Mouse (Mus musculus) myocyte (in vitro differentiated cells): ENCODE measurements at regions not wholly inside any gene's neighbourhood (a gene's known extent, or its start where the extent isn't known, plus 50 kb on each side); places are given as distances from the start of the nearest gene placed in this dataset.

ENCODE experiments used
- CEBPB ChIP-seq: IDR thresholded peaks from 2 replicates; pipeline ENCODE4 v1.6.1; 2011; ENCODE audit warnings: mild to moderate bottlenecking, moderate library complexity; ENCODE audit not compliant: poor library complexity, insufficient read depth, severe bottlenecking
- E2F4 ChIP-seq: IDR thresholded peaks from one replicate; pipeline ENCODE4 v1.6.1; 2011; ENCODE audit warnings: mild to moderate bottlenecking, control low read depth, moderate library complexity; ENCODE audit not compliant: insufficient read depth
- MAX ChIP-seq: IDR thresholded peaks from one replicate; pipeline ENCODE4 v1.6.1; 2011; ENCODE audit warnings: low read depth, mild to moderate bottlenecking, control low read depth
- MYOD1 ChIP-seq, 3 experiments: IDR thresholded peaks; one replicate each; pipeline ENCODE4 v1.6.1; 2011; ENCODE audit warnings: control low read depth in 2 of 3, low read depth in 2 of 3, mild to moderate bottlenecking in 2 of 3, moderate library complexity in 1 of 3; ENCODE audit not compliant: insufficient read length in 2 of 3, control insufficient read depth in 1 of 3
- MYOG ChIP-seq, 3 experiments: IDR thresholded peaks; one replicate each; pipeline ENCODE4 v1.6.1; 2011; ENCODE audit warnings: control low read depth in 2 of 3, low read depth in 2 of 3, mild to moderate bottlenecking in 2 of 3; ENCODE audit not compliant: insufficient read length in 2 of 3, control insufficient read depth in 1 of 3, insufficient read depth in 1 of 3
- POLR2A ChIP-seq: IDR thresholded peaks from one replicate; pipeline ENCODE4 v1.6.1; 2011; ENCODE audit warnings: low read depth, mild to moderate bottlenecking, control low read depth, moderate library complexity; ENCODE audit not compliant: insufficient read length
- POLR2AphosphoS2 ChIP-seq: IDR thresholded peaks from one replicate; pipeline ENCODE4 v1.6.1; 2011; ENCODE audit warnings: low read depth, control low read depth; ENCODE audit not compliant: insufficient read length
- REST ChIP-seq: IDR thresholded peaks from one replicate; pipeline ENCODE4 v1.6.1; 2011; ENCODE audit warnings: mild to moderate bottlenecking, control low read depth, moderate library complexity; ENCODE audit not compliant: insufficient read depth, insufficient read length
- SRF ChIP-seq: IDR thresholded peaks from one replicate; pipeline ENCODE4 v1.6.1; 2011; ENCODE audit warnings: low read depth; ENCODE audit not compliant: control insufficient read depth, insufficient read length
- TCF12 ChIP-seq: IDR thresholded peaks from one replicate; pipeline ENCODE4 v1.6.1; 2011; ENCODE audit warnings: mild to moderate bottlenecking, control low read depth; ENCODE audit not compliant: poor library complexity, insufficient read depth, severe bottlenecking
- TCF3 ChIP-seq: IDR thresholded peaks from one replicate; pipeline ENCODE4 v1.6.1; 2011; ENCODE audit warnings: low read depth, control low read depth; ENCODE audit not compliant: insufficient read length
- USF1 ChIP-seq: IDR thresholded peaks from one replicate; pipeline ENCODE4 v1.6.1; 2011; ENCODE audit warnings: low read depth, mild to moderate bottlenecking, control low read depth, moderate library complexity

DNA sequence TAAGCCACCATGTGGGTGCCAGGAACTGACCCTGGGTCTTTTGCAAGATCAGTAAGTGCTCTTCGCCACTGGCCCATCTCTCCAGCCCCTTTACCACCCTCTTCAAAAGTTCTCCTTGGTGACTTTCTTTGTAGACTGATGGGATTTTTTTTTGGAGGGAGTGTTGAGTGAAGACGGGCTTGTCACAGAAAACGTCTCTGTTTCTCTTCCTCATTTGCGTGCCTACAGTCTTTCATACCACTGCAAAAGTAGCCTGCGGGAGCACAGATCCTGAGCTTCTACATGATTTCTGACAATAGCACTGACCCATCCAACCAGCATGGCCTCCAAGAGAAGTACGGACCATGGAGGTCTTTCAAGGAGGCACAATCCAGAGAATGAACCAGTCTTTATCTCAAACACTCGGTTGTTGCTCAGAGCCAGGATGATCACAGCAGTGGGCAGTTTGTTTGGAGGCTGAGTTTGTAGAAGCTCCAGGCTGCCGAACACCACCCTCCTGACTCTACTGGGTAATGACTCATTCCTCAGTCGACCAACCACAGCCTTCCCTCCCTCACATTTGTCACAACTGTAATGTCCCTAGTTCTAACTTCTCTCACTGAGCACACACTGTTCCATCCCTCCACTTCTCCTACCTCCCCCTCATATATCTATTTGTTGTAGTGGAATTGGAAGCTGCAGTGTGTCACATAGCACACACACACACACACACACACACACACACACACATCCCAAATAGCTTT, 237.0 kb downstream of the Dact1 start:
- TF ChIP-seq POLR2A (no peak), TCF12 (no peak), POLR2AphosphoS2 (no peak), USF1 (no peak), REST (no peak), MAX (no peak), E2F4 (no peak), CEBPB (no peak), SRF (no peak), MYOD1 (IDR thresholded peaks at IDR 0.05; ENCODE audit: control insufficient read depth in 1 of 3, insufficient read length in 2 of 3, low read depth in 2 of 3) (no peak), TCF3 (no peak), MYOG (IDR thresholded peaks at IDR 0.05; ENCODE audit: control insufficient read depth in 1 of 3, insufficient read depth in 1 of 3, insufficient read length in 2 of 3, low read depth in 2 of 3) (no peak)
